Mouse (Mus musculus): ENCODE data around the gene Hyal4. TPM values are rescaled to one million over a fixed set of nuclear protein-coding genes. Genes with fewer than 3 reads are reported as not detected.

Gene Hyal4
- total RNA-seq (2023): not detected

GRCm38 (mm10) chr6:24748029-24748428 lies at the start of gene Hyal4:
Gene Hyal4 (plus strand): TSS chr6:24748329.

GRCm38 (mm10) chr6:24732945-24733344 lies 15.2 kb upstream of the Hyal4 start, which contains the start of gene Hyal6:
Gene Hyal6 (plus strand): TSS chr6:24733245.

GRCm38 (mm10) chr6:24790888-24791287 lies 42.8 kb downstream of the Hyal4 start, which contains the start of gene Spam1:
Gene Spam1 (plus strand): TSS chr6:24791188.

Other genes with a start within 250 kb of the Hyal4 start
- gene Iqub, start 233.3 kb upstream of the Hyal4 start, total RNA-seq (2023): not detected
- gene Ndufa5, start 220.3 kb upstream of the Hyal4 start, total RNA-seq (2023): 10 to 100 TPM; 43.4 to 45.5 TPM
- gene Asb15, start 220.2 kb upstream of the Hyal4 start, total RNA-seq (2023): not detected
- not detected for gene Lmod2, start 150.6 kb upstream of the Hyal4 start, total RNA-seq (2023)
- 10 to 100 TPM; 47.5 to 57.3 TPM for gene Wasl, start 83.3 kb upstream of the Hyal4 start, total RNA-seq (2023)
- not detected for gene Hyal6, start 15.1 kb upstream of the Hyal4 start, total RNA-seq (2023)
- not detected for gene Spam1, start 42.9 kb downstream of the Hyal4 start, total RNA-seq (2023)
- not detected for gene Hyal5, start 109.7 kb downstream of the Hyal4 start, total RNA-seq (2023)
- not detected for gene Tmem229a, start 208.0 kb downstream of the Hyal4 start, total RNA-seq (2023)